Mouse (Mus musculus) CD8-positive naive resting alpha-beta T cell, adult 57 days (primary cell): Measurements from ENCODE around the gene Nuf2. TPM values are rescaled to one million over a fixed set of nuclear protein-coding genes. Genes with fewer than 3 reads are reported as not detected.

Experiments
- total RNA-seq: library from RNA; stranded (reverse); gene quantifications from one replicate; pipeline ENCODE4 v1.2.4, GENCODE M21; 2023

Nuf2 gene
- 0.83 TPM for total RNA-seq

DNA sequence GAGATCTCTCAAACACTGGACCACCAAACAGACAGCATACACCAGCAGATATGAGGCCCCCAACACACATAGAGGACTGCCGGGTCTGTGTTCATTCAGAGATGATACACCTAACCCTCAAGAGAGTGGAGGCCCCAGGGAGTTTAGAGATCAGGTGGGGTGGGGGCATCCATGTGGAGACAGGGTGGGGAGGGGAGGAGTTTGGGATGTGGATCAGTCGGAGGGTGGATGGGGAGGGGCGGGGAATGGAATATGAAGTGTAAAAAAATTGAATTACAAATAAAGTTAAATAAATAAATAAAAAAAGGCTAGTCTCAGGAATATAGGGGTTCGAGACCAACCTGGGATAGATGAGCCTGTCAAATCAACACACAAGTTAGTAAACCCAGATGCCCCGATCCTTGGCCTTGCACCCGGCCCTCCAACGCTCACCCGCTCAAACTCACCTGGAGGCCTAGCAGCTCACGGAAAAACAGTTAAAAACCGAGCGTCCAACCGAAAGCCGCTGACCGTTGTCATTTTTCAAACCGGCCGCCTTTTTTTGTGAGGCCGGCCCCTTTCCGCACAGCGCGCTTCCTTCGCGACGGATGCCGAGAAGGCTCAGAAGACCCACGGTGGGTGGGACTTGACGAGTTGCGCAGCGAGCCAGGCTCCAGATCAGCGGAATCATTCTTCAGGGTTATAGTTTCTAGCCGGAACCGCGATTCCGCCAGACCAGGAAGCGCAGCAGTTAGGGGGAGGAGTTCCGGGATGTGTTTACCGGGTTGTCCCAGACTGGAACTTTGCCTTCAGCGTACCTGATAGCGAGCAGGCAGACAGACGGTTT is at the start of gene Nuf2:
TSS of gene Nuf2 (minus strand) at position 589 of the 826 bp plus-strand sequence.

Other genes with a start within 250 kb of the Nuf2 start
- not detected for gene Rgs5, start 124.0 kb upstream of the Nuf2 start, total RNA-seq
- gene Rgs4, start 216.2 kb upstream of the Nuf2 start, total RNA-seq: not detected